24 mouse cellular contexts compared by ENCODE assay signal in genomic region chr5:137299240-137299639, GRCm38 (mm10). TPM values are rescaled to one million over a fixed set of nuclear protein-coding genes. Genes with fewer than 3 reads are reported as not detected.
DNase-seq lines count a peak whose midpoint lies in the region; ATAC-seq and TF ChIP-seq lines count a peak whose summit lies in the region.
"Had no signal": no experiment of that assay in that cellular context is flagged by ENCODE, and none has a peak within 500 bp of the region (broad histone marks: within the 10 kb centered on the region; RNA-seq: fewer than 3 reads in every experiment).

No protein-coding gene starts in this region.

- H3K9me3 ChIP-seq in heart, embryonic 15.5 days (replicated peaks): no peaks in the 10 kb centered on the region
- no peaks in the 10 kb centered on the region for H3K9me3 ChIP-seq in CH12.LX (replicated peaks; ENCODE audit: low read length)
- no peaks in the 10 kb centered on the region for H3K9me3 ChIP-seq in MEL (replicated peaks; ENCODE audit: insufficient read depth, low read length)
- H3K9me3 ChIP-seq in hindbrain, postnatal 0 days (ENCODE audit: low read length): no peaks in the 10 kb centered on the region
- H3K9me3 ChIP-seq: embryonic facial prominence, embryonic 13.5 days; embryonic facial prominence, embryonic 15.5 days; forebrain, embryonic 10.5 days; forebrain, embryonic 12.5 days; G1E had no signal

- peaks cover 34% of the 10 kb centered on the region for H3K4me1 ChIP-seq in heart, embryonic 15.5 days (replicated peaks)
- H3K4me1 ChIP-seq in CH12.LX (ENCODE audit: control insufficient read depth in 1 of 2, insufficient read depth in 2 of 2) (peaks cover 3 to 22% of the 10 kb centered on the region in 2 experiments; a peak in 2 of 4 replicates), MEL (ENCODE audit: control insufficient read depth in 1 of 2, insufficient read depth in 2 of 2, low read length in 2 of 2) (peaks cover 6 to 30% of the 10 kb centered on the region in 2 experiments)
- H3K4me1 ChIP-seq in hindbrain, postnatal 0 days (ENCODE audit: insufficient read depth, low read length): peaks cover 9% of the 10 kb centered on the region; the same call in 1 of the 2 replicates

- H3K4me2 ChIP-seq in heart, embryonic 15.5 days: no peak overlapping the region
- H3K4me2 ChIP-seq in CH12.LX (ENCODE audit: insufficient read depth, low read depth, poor library complexity, severe bottlenecking): no peak overlapping the region
- no peak overlapping the region for H3K4me2 ChIP-seq in hindbrain, postnatal 0 days (ENCODE audit: low read depth, low read length)
- H3K4me2 ChIP-seq: embryonic facial prominence, embryonic 13.5 days; embryonic facial prominence, embryonic 15.5 days; forebrain, embryonic 12.5 days had no signal

- TF ChIP-seq RAD21 in CH12.LX (IDR thresholded peaks at IDR 0.05; ENCODE audit: low read depth, low read length): no peak
- TF ChIP-seq RAD21 in MEL (IDR thresholded peaks at IDR 0.05; ENCODE audit: low read depth, low read length): no peak

- no peaks in the 10 kb centered on the region for H3K27me3 ChIP-seq in heart, embryonic 15.5 days
- H3K27me3 ChIP-seq in CH12.LX (replicated peaks) (no peaks in the 10 kb centered on the region), MEL (ENCODE audit: control insufficient read depth in 1 of 2, insufficient read depth in 2 of 2, low read length in 2 of 2) (no peaks in the 10 kb centered on the region)
- no peaks in the 10 kb centered on the region for H3K27me3 ChIP-seq in hindbrain, postnatal 0 days (ENCODE audit: insufficient read depth, low read length)
- H3K27me3 ChIP-seq: embryonic facial prominence, embryonic 13.5 days; embryonic facial prominence, embryonic 15.5 days; forebrain, embryonic 12.5 days had no signal

- dilution Hi-C loops in CH12.LX (cut with MboI; ENCODE audit: extremely low pct_ligation_motif_present, extremely low pct_unique_long_range_greater_than_20kb, low sequenced_read_pairs): no loop called here

- 0 out of 2 replicates have a peak overlapping the region, but pooled peaks have one; percentile 16 for H3K27ac ChIP-seq in heart, embryonic 15.5 days
- H3K27ac ChIP-seq in CH12.LX (ENCODE audit: insufficient read depth, low read depth) (no peak overlapping the region), MEL (ENCODE audit: control insufficient read depth, low read depth, low read length) (peak overlapping the region; percentile 36)
- no peak overlapping the region for H3K27ac ChIP-seq in hindbrain, postnatal 0 days
- H3K27ac ChIP-seq: embryonic facial prominence, embryonic 13.5 days; embryonic facial prominence, embryonic 15.5 days; forebrain, embryonic 10.5 days; forebrain, embryonic 12.5 days had no signal

- intact Hi-C loops in heart, postnatal 14 days (cut with DNase I): no loop called here

- TF ChIP-seq CTCF in CH12.LX (conservative IDR thresholded peaks at IDR 0.05 in 1 of 2, IDR thresholded peaks at IDR 0.05 in 1 of 2; ENCODE audit: low read depth in 2 of 2, low read length in 2 of 2) (no peak), MEL (IDR thresholded peaks at IDR 0.05 in 2 of 3, conservative IDR thresholded peaks at IDR 0.05 in 1 of 3; ENCODE audit: control insufficient read depth in 1 of 3, insufficient read depth in 1 of 3, low read depth in 2 of 3, low read length in 3 of 3, poor library complexity in 1 of 3, severe bottlenecking in 1 of 3) (no peak)
- no peak for TF ChIP-seq CTCF in hindbrain, postnatal 0 days (IDR thresholded peaks at IDR 0.05; ENCODE audit: low read depth)

- TF ChIP-seq POLR2A in CH12.LX (IDR thresholded peaks at IDR 0.05; ENCODE audit: low read depth, low read length) (0 out of 2 replicates have a peak, but pooled peaks have one; percentile 5), MEL (IDR thresholded peaks at IDR 0.05; ENCODE audit: control insufficient read depth in 1 of 2, insufficient read depth in 1 of 2, low read depth in 1 of 2, low read length in 2 of 2, poor library complexity in 1 of 2) (no peak)

- no peak for ATAC-seq in heart, embryonic 15.5 days (replicated peaks; ENCODE audit: insufficient number of reproducible peaks, insufficient read depth, low FRiP score, low read depth)
- ATAC-seq in hindbrain, postnatal 0 days: no peak
- ATAC-seq: forebrain, embryonic 14.5 days; forebrain, embryonic 16.5 days had no signal

- H3K9ac ChIP-seq in heart, embryonic 15.5 days: no peak overlapping the region
- H3K9ac ChIP-seq in CH12.LX (ENCODE audit: insufficient read depth, low read depth) (no peak overlapping the region), MEL (ENCODE audit: control insufficient read depth, low read depth, low read length, poor library complexity, severe bottlenecking) (no peak overlapping the region)
- H3K9ac ChIP-seq in hindbrain, postnatal 0 days (replicated peaks; ENCODE audit: low read length): no peak overlapping the region
- H3K9ac ChIP-seq: embryonic facial prominence, embryonic 13.5 days; embryonic facial prominence, embryonic 15.5 days; forebrain, embryonic 12.5 days had no signal

- DNase-seq in heart, postnatal 14 days: no peak
- DNase-seq in CH12.LX (ENCODE audit: extremely low read depth): no peak
- DNase-seq in MEL (ENCODE audit: low read depth, low spot score): peak; percentile 77
- DNase-seq in testis, postnatal 10 days (ENCODE audit: low spot score): no peak
- DNase-seq in hindbrain, postnatal 0 days (ENCODE audit: low spot score): no peak
- DNase-seq: adrenal gland, adult 2 months; adrenal gland, postnatal 10 days; adrenal gland, postnatal 25 days; cerebellum, adult 11 months; cerebellum, adult 18-20 months; cerebellum, adult 8-10 months; cerebellum, adult 9-11 months; cerebellum, postnatal 14 days; cerebellum, postnatal 36 days; embryo, embryonic 11 days had no signal

- no peak overlapping the region for H3K4me3 ChIP-seq in heart, embryonic 15.5 days
- H3K4me3 ChIP-seq in CH12.LX (replicated peaks in 1 of 3; ENCODE audit: low read depth in 2 of 3, low read length in 2 of 3, poor library complexity in 1 of 3) (no peak overlapping the region), MEL (ENCODE audit: control insufficient read depth in 1 of 2, insufficient read depth in 1 of 2, low read depth in 2 of 2, low read length in 2 of 2) (no peak overlapping the region)
- H3K4me3 ChIP-seq in hindbrain, postnatal 0 days (ENCODE audit: low read length): no peak overlapping the region
- H3K4me3 ChIP-seq: embryonic facial prominence, embryonic 13.5 days; embryonic facial prominence, embryonic 15.5 days; erythroblast, embryonic 14.5 days; forebrain, embryonic 10.5 days; forebrain, embryonic 12.5 days had no signal

- TF ChIP-seq EP300 in CH12.LX (IDR thresholded peaks at IDR 0.05; ENCODE audit: low read length) (no peak), MEL (IDR thresholded peaks at IDR 0.05; ENCODE audit: low read depth in 1 of 2, low read length in 2 of 2) (peak; percentile 50 to 72; a peak in 3 of 4 replicates)

- in situ Hi-C loops in CH12.LX (cut with MboI; ENCODE audit: low pct_ligation_motif_present, low pct_unique_long_range_greater_than_20kb, low sequenced_read_pairs): no loop called here

- WGBS in heart, embryonic 15.5 days: 55% methylated on average over 7 of the region's 7 CpGs
- WGBS in hindbrain, postnatal 0 days: 95% methylated on average over 7 of the region's 7 CpGs

- peaks cover 22% of the 10 kb centered on the region for H3K79me2 ChIP-seq in CH12.LX (replicated peaks; ENCODE audit: control insufficient read depth, extremely low read depth, insufficient read depth, poor library complexity, severe bottlenecking)
- peaks cover 12% of the 10 kb centered on the region for H3K79me2 ChIP-seq in MEL (ENCODE audit: control insufficient read depth, insufficient read depth, low read length, poor library complexity)

- H3K36me3 ChIP-seq in heart, embryonic 15.5 days: peaks cover 85% of the 10 kb centered on the region
- peaks cover 91 to 96% of the 10 kb centered on the region in 2 experiments for H3K36me3 ChIP-seq in CH12.LX (replicated peaks in 1 of 2; ENCODE audit: control insufficient read depth in 1 of 2, insufficient read depth in 1 of 2, low read length in 1 of 2)
- H3K36me3 ChIP-seq in MEL (ENCODE audit: control insufficient read depth in 1 of 2, insufficient read depth in 2 of 2, low read length in 2 of 2): peaks cover 28 to 35% of the 10 kb centered on the region in 2 experiments
- peaks cover 89% of the 10 kb centered on the region for H3K36me3 ChIP-seq in hindbrain, postnatal 0 days (ENCODE audit: insufficient read depth, low read length)

RNA-seq across cellular contexts. Expression of gene Ufsp1, which starts 4.8 kb away (rescaled TPM):
- polyA plus RNA-seq in heart, embryonic 15.5 days (2015; fragmentation: Nextera tagmentation; extraction: Ambion mirVana): 6.1 and 11.2 TPM in 2 replicates
- total RNA-seq in heart, postnatal 14 days (2021): 1 to 10 TPM; 6.7 to 8.5 TPM
- total RNA-seq in CH12.LX (2012; rRNA removed) (2.9 and 4.1 TPM in 2 replicates), CH12.LX (2014; rRNA removed) (0.91 and 1.6 TPM in 2 replicates), MEL (2012; rRNA removed) (4.7 and 6.9 TPM in 2 replicates)
- polyA plus RNA-seq in CH12.LX (2012; ENCODE audit: insufficient read length, low read depth) (4.4 and 5.2 TPM in 2 replicates), MEL (2012; ENCODE audit: insufficient read depth in 1 of 2, insufficient read length in 2 of 2, low read depth in 1 of 2, low replicate concordance in 2 of 2, missing spikeins in 1 of 2) (10 to 100 TPM in 1 of 2 experiments, not detected in 1; 16.1 TPM)
- 35.5 TPM in 2 replicates for total RNA-seq in hindbrain, postnatal 0 days (2014; rRNA removed)
- polyA plus RNA-seq in hindbrain, postnatal 0 days (2015; fragmentation: Nextera tagmentation; extraction: Ambion mirVana): 32.1 and 33.3 TPM in 2 replicates

RNA-seq across cellular contexts. Expression of gene Srrt, which starts 8.2 kb away (rescaled TPM):
- 70.5 and 95.7 TPM in 2 replicates for polyA plus RNA-seq in heart, embryonic 15.5 days (2015; fragmentation: Nextera tagmentation; extraction: Ambion mirVana)
- 10 to 100 TPM; 84.2 to 84.8 TPM for total RNA-seq in heart, postnatal 14 days (2021)
- total RNA-seq in CH12.LX (2012; rRNA removed) (165 and 267 TPM in 2 replicates), CH12.LX (2014; rRNA removed) (148 and 183 TPM in 2 replicates), MEL (2012; rRNA removed) (235 and 291 TPM in 2 replicates)
- polyA plus RNA-seq in CH12.LX (2012; ENCODE audit: insufficient read length, low read depth) (493 and 576 TPM in 2 replicates), MEL (2012; ENCODE audit: insufficient read depth in 1 of 2, insufficient read length in 2 of 2, low read depth in 1 of 2, low replicate concordance in 2 of 2, missing spikeins in 1 of 2) (100 to 1,000 TPM in 1 of 2 experiments, not detected in 1; 454 TPM)
- total RNA-seq in hindbrain, postnatal 0 days (2014; rRNA removed): 82.9 and 98.9 TPM in 2 replicates
- 55.5 and 57.0 TPM in 2 replicates for polyA plus RNA-seq in hindbrain, postnatal 0 days (2015; fragmentation: Nextera tagmentation; extraction: Ambion mirVana)

RNA-seq across cellular contexts. Expression of gene Ache, which starts 11.9 kb away (rescaled TPM):
- 8.1 and 15.8 TPM in 2 replicates for polyA plus RNA-seq in heart, embryonic 15.5 days (2015; fragmentation: Nextera tagmentation; extraction: Ambion mirVana)
- total RNA-seq in heart, postnatal 14 days (2021): 1 to 10 TPM; 2.7 to 3.9 TPM
- total RNA-seq in CH12.LX (2012; rRNA removed): 0.13 TPM in 2 replicates
- total RNA-seq in CH12.LX (2014; rRNA removed): not detected in 2 replicates
- polyA plus RNA-seq in CH12.LX (2012; ENCODE audit: insufficient read length, low read depth): 0.11 and 0.23 TPM in 2 replicates
- total RNA-seq in MEL (2012; rRNA removed): 3.4 and 7.0 TPM in 2 replicates
- polyA plus RNA-seq in MEL (2012; ENCODE audit: insufficient read depth in 1 of 2, insufficient read length in 2 of 2, low read depth in 1 of 2, low replicate concordance in 2 of 2, missing spikeins in 1 of 2): 10 to 100 TPM in 1 of 2 experiments, not detected in 1; 16.8 TPM
- 210 and 219 TPM in 2 replicates for total RNA-seq in hindbrain, postnatal 0 days (2014; rRNA removed)
- polyA plus RNA-seq in hindbrain, postnatal 0 days (2015; fragmentation: Nextera tagmentation; extraction: Ambion mirVana): 151 and 157 TPM in 2 replicates

RNA-seq across cellular contexts. Expression of gene Trip6, which starts 15.0 kb away (rescaled TPM):
- 37.7 and 53.3 TPM in 2 replicates for polyA plus RNA-seq in heart, embryonic 15.5 days (2015; fragmentation: Nextera tagmentation; extraction: Ambion mirVana)
- 10 to 100 TPM; 14.2 to 14.3 TPM for total RNA-seq in heart, postnatal 14 days (2021)
- 1.4 and 1.8 TPM in 2 replicates for total RNA-seq in CH12.LX (2012; rRNA removed)
- total RNA-seq in CH12.LX (2014; rRNA removed): 0.81 and 0.86 TPM in 2 replicates
- polyA plus RNA-seq in CH12.LX (2012; ENCODE audit: insufficient read length, low read depth): 3.9 and 5.1 TPM in 2 replicates
- total RNA-seq in MEL (2012; rRNA removed): 0.46 and 0.58 TPM in 2 replicates
- 1 to 10 TPM in 1 of 2 experiments, not detected in 1; 2.1 TPM for polyA plus RNA-seq in MEL (2012; ENCODE audit: insufficient read depth in 1 of 2, insufficient read length in 2 of 2, low read depth in 1 of 2, low replicate concordance in 2 of 2, missing spikeins in 1 of 2)
- 14.3 and 15.0 TPM in 2 replicates for total RNA-seq in hindbrain, postnatal 0 days (2014; rRNA removed)
- 13.9 and 15.5 TPM in 2 replicates for polyA plus RNA-seq in hindbrain, postnatal 0 days (2015; fragmentation: Nextera tagmentation; extraction: Ambion mirVana)

RNA-seq across cellular contexts. Expression of gene Slc12a9, which starts 34.2 kb away (rescaled TPM):
- polyA plus RNA-seq in heart, embryonic 15.5 days (2015; fragmentation: Nextera tagmentation; extraction: Ambion mirVana): 6.5 and 10.4 TPM in 2 replicates
- 1 to 10 TPM; 3.8 to 5.4 TPM for total RNA-seq in heart, postnatal 14 days (2021)
- total RNA-seq in CH12.LX (2012; rRNA removed): 11.1 and 11.5 TPM in 2 replicates
- total RNA-seq in CH12.LX (2014; rRNA removed): 2.8 and 3.0 TPM in 2 replicates
- 7.9 and 8.2 TPM in 2 replicates for polyA plus RNA-seq in CH12.LX (2012; ENCODE audit: insufficient read length, low read depth)
- 7.1 and 8.8 TPM in 2 replicates for total RNA-seq in MEL (2012; rRNA removed)
- 10 to 100 TPM in 1 of 2 experiments, not detected in 1; 12.1 TPM for polyA plus RNA-seq in MEL (2012; ENCODE audit: insufficient read depth in 1 of 2, insufficient read length in 2 of 2, low read depth in 1 of 2, low replicate concordance in 2 of 2, missing spikeins in 1 of 2)
- total RNA-seq in hindbrain, postnatal 0 days (2014; rRNA removed): 32.6 and 41.3 TPM in 2 replicates
- 27.3 and 27.6 TPM in 2 replicates for polyA plus RNA-seq in hindbrain, postnatal 0 days (2015; fragmentation: Nextera tagmentation; extraction: Ambion mirVana)

Comparison
In these comparisons a context has a peak if more than half of its experiments do, and no peak if none do; other contexts are left out.
1. H3K27ac ChIP-seq: peak in heart, embryonic 15.5 days (single experiment) and MEL (single experiment); none in CH12.LX (single experiment) and hindbrain, postnatal 0 days (single experiment).
2. RNA of gene Ache, which starts 11.9 kb away (total RNA-seq): 210 to 219 TPM in hindbrain, postnatal 0 days; 3.4 to 7.0 TPM in MEL, 2.7 to 3.9 TPM in heart, postnatal 14 days and 0.13 TPM in CH12.LX; every median in the first group is over 10 times any median in the second.